Mouse (Mus musculus) hindbrain, embryonic 15.5 days (tissue): ENCODE measurements around the gene Tk2. TPM values are rescaled to one million over a fixed set of nuclear protein-coding genes. Genes with fewer than 3 reads are reported as not detected.
"Not testable (repeated sequence)": the region's sequence is repeated elsewhere in the genome, so short reads cannot be mapped to it uniquely, and the experiment has no call there.

ENCODE experiments used
- ATAC-seq: fragments of 200-750 bp; cut with Nextera tagmentation; 2 replicates; pipeline ENCODE4 v1.8.0; 2017; ENCODE audit warnings: low read depth, moderate number of reproducible peaks, moderate TSS enrichment; ENCODE audit not compliant: low FRiP score
- H3K27ac ChIP-seq: fragments of 300-500 bp; sonication (generic); replicated peaks from 2 replicates; pipeline ENCODE4 v1.5.1; 2015; ENCODE audit warnings: mild to moderate bottlenecking, inconsistent platforms
- H3K27me3 ChIP-seq: fragments of 300-500 bp; sonication (generic); 2 replicates; pipeline ENCODE4 v1.6.1; 2015; ENCODE audit warnings: control low read depth, inconsistent platforms
- H3K36me3 ChIP-seq: fragments of 300-500 bp; sonication (generic); 2 replicates; pipeline ENCODE4 v1.6.1; 2015; ENCODE audit warnings: control low read depth, inconsistent platforms
- H3K4me1 ChIP-seq: fragments of 300-500 bp; sonication (generic); replicated peaks from 2 replicates; pipeline ENCODE4 v1.6.1; 2015; ENCODE audit warnings: control low read depth, inconsistent platforms
- H3K4me2 ChIP-seq: fragments of 300-500 bp; sonication (generic); 2 replicates; pipeline ENCODE4 v1.6.1; 2015; ENCODE audit warnings: moderate library complexity, mild to moderate bottlenecking, inconsistent platforms
- H3K4me3 ChIP-seq: fragments of 300-500 bp; sonication (generic); 2 replicates; pipeline ENCODE4 v1.5.1; 2015; ENCODE audit warnings: mild to moderate bottlenecking, inconsistent platforms
- H3K9ac ChIP-seq: fragments of 300-500 bp; sonication (generic); 2 replicates; pipeline ENCODE4 v1.6.1; 2015; ENCODE audit warnings: inconsistent platforms
- H3K9me3 ChIP-seq: fragments of 300-500 bp; sonication (generic); 2 replicates; pipeline ENCODE4 v1.6.1; 2016; ENCODE audit warnings: control low read depth, inconsistent platforms
- WGBS: fragments of 180-500 bp; shearing (Covaris S2); methylation state at CpG from one replicate; pipeline ENCODE4 v1.1.7; 2015; 5-methylcytosine and 5-hydroxymethylcytosine counted together
- polyA plus RNA-seq: library from polyadenylated mRNA; unstranded; fragments of >200 nt; fragmentation: Nextera tagmentation; extraction: Ambion mirVana; gene quantifications from 2 replicates; pipeline ENCODE4 v1.2.1, GENCODE M21; 2015

The Tk2 gene
- polyA plus RNA-seq: 48.2 and 49.6 TPM in 2 replicates

DNA sequence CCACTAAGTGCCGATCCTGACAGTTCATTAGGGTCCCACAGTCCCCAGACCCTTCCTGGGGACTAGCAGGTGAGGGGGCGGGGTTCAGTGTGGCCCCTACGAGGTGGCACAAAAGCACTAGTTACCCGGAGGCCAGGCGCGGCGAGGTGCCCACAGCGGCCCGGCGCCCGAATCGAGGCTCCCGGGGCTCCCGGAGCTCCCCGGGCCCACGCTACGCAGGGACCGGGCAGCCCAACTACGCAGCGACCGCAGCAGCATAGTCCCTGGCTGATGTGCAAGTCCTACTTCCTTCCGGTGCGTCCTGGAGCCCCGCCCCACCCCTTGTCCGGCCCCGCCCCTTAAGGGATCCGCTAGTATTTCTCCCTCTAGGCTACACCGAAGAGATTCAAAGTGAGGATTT lies at the start of gene Tk2:
Gene Tk2 (minus strand): TSS at position 283 of the 400 bp plus-strand sequence.
- peak; percentile 94 for ATAC-seq
- 0 out of 2 replicates have a peak, but pooled peaks cover 5% of the 10 kb centered on the region for H3K36me3 ChIP-seq
- WGBS: under 1% methylated on average over 28 of the region's 28 CpGs
- peaks cover 32% of the 10 kb centered on the region for H3K4me1 ChIP-seq
- peak within 1 kb of the TSS; percentile 81 for H3K9ac ChIP-seq
- peak within 1 kb of the TSS; percentile 86 for H3K4me2 ChIP-seq
- H3K9me3 ChIP-seq: no peaks in the 10 kb centered on the region
- H3K27me3 ChIP-seq: no peaks in the 10 kb centered on the region
- peak within 1 kb of the TSS; percentile 84 for H3K4me3 ChIP-seq
- peak within 1 kb of the TSS; percentile 72 for H3K27ac ChIP-seq

DNA sequence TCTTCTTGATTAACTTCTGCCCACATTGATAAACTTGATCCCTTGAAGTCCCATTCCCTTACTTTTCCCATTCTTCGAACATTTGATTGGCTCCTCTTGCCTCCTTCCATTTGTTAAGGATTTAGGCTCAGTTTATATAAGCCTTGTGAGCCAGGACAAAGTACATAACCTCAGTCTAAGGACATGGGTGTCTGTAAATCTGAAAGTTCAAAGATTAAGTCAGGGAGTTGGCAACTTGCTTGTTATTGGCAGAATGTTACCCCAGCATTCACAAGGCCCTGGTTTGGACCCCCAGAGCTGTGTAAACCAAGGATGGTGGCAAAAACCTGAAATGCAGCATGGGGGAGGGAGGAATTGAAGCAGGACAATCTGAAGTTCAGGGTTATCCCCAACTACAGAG lies 46.0 kb upstream of the Tk2 start:
- no peak overlapping the region for H3K4me3 ChIP-seq
- ATAC-seq: no peak
- no peak overlapping the region for H3K9ac ChIP-seq
- no peak overlapping the region for H3K27ac ChIP-seq
- 90% methylated on average over 1 of the region's 1 CpGs for WGBS
- no peaks in the 10 kb centered on the region for H3K4me1 ChIP-seq
- H3K9me3 ChIP-seq: no peaks in the 10 kb centered on the region
- no peaks in the 10 kb centered on the region for H3K27me3 ChIP-seq
- no peaks in the 10 kb centered on the region for H3K36me3 ChIP-seq
- H3K4me2 ChIP-seq: no peak overlapping the region

DNA sequence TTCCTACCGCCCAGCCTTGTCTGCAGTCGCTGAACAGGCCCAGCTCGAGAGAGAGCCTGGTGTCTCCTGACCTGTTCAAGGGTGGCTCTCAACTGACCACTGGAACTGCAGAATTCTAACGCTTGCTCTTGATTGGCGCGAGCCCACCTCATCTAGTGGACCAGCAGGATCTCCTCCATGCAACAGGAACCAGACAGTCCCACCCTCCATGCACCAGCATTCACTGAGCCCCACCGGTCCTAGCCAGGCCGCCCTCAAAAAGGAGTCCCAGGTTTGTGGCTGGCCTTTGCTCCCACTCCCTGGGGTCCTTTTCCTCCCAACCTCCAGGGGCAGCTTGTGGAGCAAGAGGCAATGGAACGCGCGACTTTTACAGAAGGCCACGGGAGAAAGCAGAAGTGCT lies 44.7 kb upstream of the Tk2 start, which contains the start of gene Cmtm2a:
Gene Cmtm2a (minus strand): TSS at position 101 of the 400 bp plus-strand sequence.
- H3K4me3 ChIP-seq, H3K27me3 ChIP-seq, H3K27ac ChIP-seq, H3K4me2 ChIP-seq, H3K4me1 ChIP-seq, H3K9me3 ChIP-seq, H3K36me3 ChIP-seq, ATAC-seq, H3K9ac ChIP-seq: not testable (repeated sequence)
- WGBS: 89% methylated on average over 12 of the region's 12 CpGs

DNA sequence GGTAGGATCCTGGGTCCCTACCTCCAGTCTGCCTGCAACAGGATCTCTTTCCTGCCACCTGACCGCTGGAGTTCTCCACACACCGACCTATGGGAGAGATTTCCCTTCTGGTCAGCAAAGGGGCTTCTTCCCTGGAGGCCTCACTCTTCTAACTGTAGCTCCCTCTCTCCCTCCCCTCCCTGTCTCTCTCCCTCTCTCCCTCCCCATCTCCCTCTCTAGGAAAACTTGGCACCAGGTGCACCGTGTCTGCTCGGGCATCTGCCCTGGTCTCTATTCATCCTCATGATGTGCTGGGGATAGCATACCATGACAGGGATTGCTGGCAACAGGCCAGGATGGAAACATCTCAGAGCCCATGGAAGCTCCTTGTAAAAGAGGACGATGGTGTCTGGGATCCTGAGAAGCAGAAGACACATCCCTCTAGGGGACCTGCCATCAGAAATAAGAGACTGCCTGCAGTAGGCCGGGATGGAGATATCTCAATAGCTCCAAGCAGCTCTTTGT lies 20.6 kb upstream of the Tk2 start:
- no peaks in the 10 kb centered on the region for H3K27me3 ChIP-seq
- no peaks in the 10 kb centered on the region for H3K4me1 ChIP-seq
- no peak for ATAC-seq
- no peak overlapping the region for H3K27ac ChIP-seq
- WGBS: 77% methylated on average over 6 of the region's 6 CpGs
- peaks cover 4% of the 10 kb centered on the region; the same call in 1 of the 2 replicates for H3K36me3 ChIP-seq
- H3K9ac ChIP-seq: no peak overlapping the region
- H3K9me3 ChIP-seq: no peaks in the 10 kb centered on the region
- no peak overlapping the region for H3K4me3 ChIP-seq
- no peak overlapping the region for H3K4me2 ChIP-seq

DNA sequence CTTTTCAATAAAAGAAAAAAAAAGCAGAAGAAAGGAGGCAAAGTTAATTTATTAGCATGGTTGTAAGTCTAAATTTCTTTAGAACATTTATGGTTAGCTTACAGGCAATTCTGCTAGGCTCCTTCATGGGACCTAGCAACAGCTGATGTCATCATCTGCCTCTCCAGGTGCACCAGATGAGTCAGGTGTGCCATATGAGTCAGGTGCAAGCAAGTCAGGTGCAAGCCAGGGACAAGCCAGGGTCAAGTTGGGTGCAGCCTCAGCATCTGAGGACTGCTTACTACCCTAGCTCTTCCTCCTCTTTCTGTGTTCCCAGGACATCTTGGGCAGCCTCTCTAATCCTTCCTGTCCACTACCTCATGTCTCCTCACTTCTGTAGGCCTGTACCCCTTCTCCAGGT lies 20.0 kb upstream of the Tk2 start:
- Histone ChIP-seq H3K4me1 (no peaks in the 10 kb centered on the region), H3K27ac (no peak overlapping the region), H3K9me3 (no peaks in the 10 kb centered on the region), H3K4me2 (no peak overlapping the region), H3K4me3 (no peak overlapping the region), H3K27me3 (no peaks in the 10 kb centered on the region), H3K9ac (no peak overlapping the region), H3K36me3 (peaks cover 4% of the 10 kb centered on the region; the same call in 1 of the 2 replicates)
- ATAC-seq: no peak

DNA sequence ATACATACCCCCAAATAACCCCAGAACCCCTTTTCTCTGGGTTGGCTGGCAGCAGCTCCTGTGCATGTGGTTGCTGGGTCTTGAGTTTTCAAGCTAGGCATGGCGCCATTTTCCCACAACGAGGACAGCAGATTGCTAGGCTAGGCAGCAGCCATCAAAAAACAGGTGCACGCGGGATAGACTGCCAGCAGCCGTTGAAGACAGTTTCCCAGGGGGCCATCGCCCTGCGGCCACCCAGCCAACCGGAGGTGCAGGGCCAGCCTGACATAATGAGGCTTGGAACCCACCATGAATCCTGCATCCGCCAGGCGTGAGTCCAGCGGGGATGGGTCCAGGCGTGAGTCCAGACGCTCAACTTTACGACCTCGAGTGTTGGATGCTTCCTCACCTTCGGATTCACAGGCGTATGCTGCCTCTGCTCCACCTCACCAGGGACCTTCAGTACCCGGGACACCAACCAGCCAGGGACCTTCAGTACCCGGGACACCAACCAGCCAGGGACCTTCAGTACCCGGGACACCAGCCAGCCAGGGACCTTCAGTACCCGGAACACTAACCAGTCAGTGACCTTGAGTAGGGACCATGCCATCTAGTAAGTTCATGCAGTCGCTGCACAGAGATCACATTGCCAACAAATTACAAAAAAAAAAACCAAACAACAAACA lies 16.0 kb upstream of the Tk2 start:
- not testable (repeated sequence) for H3K4me1 ChIP-seq, ATAC-seq, H3K9ac ChIP-seq, H3K27ac ChIP-seq, H3K9me3 ChIP-seq, H3K27me3 ChIP-seq, H3K4me2 ChIP-seq, H3K4me3 ChIP-seq, H3K36me3 ChIP-seq
- WGBS: 95% methylated on average over 22 of the region's 22 CpGs

DNA sequence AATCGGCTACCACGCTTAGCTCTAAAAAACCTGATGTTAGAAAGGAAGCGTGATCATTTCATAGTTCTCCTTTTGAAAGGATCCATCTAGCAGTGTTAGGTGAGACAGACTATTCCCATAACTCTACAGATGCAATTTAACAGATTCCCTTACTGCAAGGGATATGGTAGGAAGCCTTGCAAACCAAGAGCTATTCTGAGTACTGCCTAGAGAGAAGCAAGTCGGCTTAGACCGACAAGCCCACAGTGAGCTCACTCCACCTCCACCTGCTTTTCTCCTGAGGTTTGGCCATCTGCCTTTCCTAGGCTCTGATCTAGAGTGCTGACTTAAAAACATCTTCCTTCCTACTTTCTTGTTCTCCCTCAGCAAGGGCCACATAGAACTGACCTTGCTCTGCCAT lies 13.4 kb upstream of the Tk2 start:
- not testable (repeated sequence) for H3K4me2 ChIP-seq, H3K27me3 ChIP-seq, H3K9me3 ChIP-seq, ATAC-seq, H3K9ac ChIP-seq, H3K27ac ChIP-seq, H3K4me1 ChIP-seq, H3K4me3 ChIP-seq
- 94% methylated on average over 5 of the region's 5 CpGs for WGBS
- H3K36me3 ChIP-seq: peaks cover 27% of the 10 kb centered on the region

DNA sequence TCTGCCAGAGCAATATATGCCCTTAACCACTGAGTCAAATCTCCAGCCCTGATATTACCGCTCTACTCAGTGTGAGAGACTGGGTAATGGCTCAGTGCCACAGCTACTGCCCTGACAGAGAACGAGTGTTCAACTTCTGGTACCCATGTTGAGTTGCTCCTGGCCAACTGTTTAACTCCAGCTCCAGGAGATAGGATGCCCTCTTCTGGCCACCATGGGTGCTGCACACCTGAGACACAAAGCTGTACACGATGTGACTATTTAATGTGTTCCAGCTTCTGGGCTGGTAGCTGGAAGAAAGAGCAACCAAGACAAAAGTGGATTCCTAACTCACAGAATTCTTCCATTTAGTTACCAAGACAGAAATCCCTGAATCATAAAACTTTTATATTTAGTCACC lies 4.7 kb upstream of the Tk2 start:
- Histone ChIP-seq H3K9ac (no peak overlapping the region), H3K36me3 (peaks cover 8% of the 10 kb centered on the region), H3K4me1 (peaks cover 15% of the 10 kb centered on the region), H3K27ac (no peak overlapping the region), H3K27me3 (no peaks in the 10 kb centered on the region), H3K4me2 (no peak overlapping the region), H3K4me3 (no peak overlapping the region), H3K9me3 (peaks cover 3% of the 10 kb centered on the region; the same call in 1 of the 2 replicates)
- WGBS: 89% methylated on average over 3 of the region's 3 CpGs
- no peak for ATAC-seq

DNA sequence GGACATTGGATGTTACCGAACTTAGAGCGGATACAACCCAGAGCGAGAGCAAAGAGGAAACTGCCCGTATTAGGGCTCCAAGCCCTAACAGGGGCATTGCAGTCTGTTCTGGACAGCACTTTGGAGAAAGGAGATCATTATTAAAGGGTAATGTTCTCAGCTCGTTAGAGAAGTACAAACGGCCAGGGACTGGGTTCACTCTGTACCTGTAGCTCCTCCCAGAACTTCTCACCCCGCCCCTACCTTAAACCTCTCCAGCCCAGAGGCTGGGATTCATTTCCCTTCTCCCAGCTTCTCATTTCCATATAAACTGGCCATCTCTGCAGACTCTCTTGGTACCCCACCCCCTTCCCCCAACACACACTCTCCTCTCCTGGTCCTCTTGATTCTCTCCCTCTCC lies 3.1 kb upstream of the Tk2 start:
- ATAC-seq: no peak
- Histone ChIP-seq H3K9ac (peak overlapping the region; percentile 62), H3K9me3 (no peaks in the 10 kb centered on the region), H3K4me2 (peak overlapping the region; percentile 82), H3K36me3 (no peaks in the 10 kb centered on the region), H3K4me1 (peaks cover 31% of the 10 kb centered on the region), H3K27ac (no peak overlapping the region), H3K4me3 (peak overlapping the region; percentile 70), H3K27me3 (no peaks in the 10 kb centered on the region)
- 2% methylated on average over 7 of the region's 7 CpGs for WGBS

DNA sequence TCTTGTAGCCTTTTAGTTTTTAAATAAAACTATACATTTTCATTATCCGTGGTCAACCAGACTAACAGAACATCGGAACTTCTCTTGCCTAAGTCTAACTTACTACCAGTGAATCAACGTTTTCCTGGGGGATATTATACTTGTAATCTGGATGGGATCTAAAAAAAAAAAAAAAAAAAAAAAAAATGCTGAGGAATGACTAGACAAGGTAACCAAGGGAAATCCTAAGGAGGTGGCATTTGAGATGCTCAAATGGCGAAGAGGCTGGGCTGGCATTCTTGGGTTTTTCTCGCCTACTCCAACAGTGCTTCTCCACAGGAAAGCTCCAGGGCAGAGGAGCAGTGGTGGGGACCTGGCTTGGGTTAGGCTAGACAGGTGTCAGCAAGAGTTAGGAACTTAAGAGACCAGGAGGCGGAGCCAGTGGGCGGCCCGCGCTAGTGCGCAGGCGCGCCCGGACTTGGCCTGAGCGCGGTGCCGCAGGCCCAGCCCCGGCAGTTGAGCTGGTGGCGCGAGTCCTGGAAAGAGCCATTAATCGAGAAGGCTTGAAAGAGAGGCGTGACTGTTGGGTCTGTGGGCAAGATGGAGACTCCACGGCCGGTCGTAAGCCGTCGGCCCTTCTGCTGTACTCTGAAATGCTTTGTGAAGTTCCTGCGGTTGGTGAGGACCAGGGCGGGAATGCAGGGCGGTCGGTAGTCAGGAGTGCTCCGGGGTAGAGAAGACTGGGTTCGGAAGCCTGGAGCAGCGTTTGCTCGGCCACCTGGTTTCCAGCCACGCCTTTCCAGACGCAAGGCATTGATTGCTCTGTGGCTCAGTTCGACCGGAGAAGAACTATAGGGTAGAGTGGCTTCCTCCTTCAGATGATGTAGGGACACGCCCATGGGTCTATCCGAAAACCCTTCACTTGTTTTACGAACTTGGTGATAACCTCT lies 2.3 kb upstream of the Tk2 start, which contains the start of gene Cklf:
Gene Cklf (plus strand): TSS at position 423 of the 929 bp plus-strand sequence.
- Histone ChIP-seq H3K9ac (peak within 1 kb of the TSS; percentile 62), H3K27me3 (no peaks in the 10 kb centered on the region), H3K36me3 (no peaks in the 10 kb centered on the region), H3K27ac (peak within 1 kb of the TSS; percentile 76), H3K4me2 (peak within 1 kb of the TSS; percentile 82), H3K9me3 (no peaks in the 10 kb centered on the region), H3K4me1 (peaks cover 32% of the 10 kb centered on the region), H3K4me3 (peak within 1 kb of the TSS; percentile 70)
- ATAC-seq: peak; percentile 84
- 4% methylated on average over 41 of the region's 41 CpGs for WGBS

DNA sequence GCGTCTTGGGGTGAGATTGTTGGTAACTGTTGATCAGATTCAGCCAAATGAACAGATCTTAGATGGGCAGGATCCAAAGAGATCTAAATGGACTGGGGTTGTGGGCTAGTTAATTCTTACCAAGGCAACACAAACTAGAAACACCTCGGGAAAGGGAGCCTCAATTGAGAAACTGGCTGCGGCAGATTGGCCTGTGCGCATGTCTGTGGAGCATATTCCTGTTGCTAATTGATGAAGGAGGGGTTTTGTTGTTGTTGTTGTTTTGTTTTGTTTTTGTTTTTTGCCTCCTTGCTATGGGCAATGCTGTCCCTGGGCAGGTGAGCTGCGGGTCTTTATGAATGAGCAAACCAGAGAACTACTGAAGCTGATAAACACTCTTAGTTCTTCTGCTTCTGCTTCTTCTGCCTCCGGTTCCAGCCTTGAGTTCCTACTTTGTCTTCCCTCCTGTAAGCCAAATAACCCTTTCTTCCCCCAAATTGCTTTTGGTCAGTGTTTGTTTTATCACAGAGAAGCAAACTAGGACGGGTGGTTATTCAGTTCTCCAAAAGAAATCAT lies 1.2 kb upstream of the Tk2 start:
- ATAC-seq: no peak
- Histone ChIP-seq H3K4me1 (peaks cover 32% of the 10 kb centered on the region), H3K27ac (no peak overlapping the region), H3K9me3 (no peaks in the 10 kb centered on the region), H3K27me3 (no peaks in the 10 kb centered on the region), H3K9ac (no peak overlapping the region), H3K36me3 (0 out of 2 replicates have a peak, but pooled peaks cover 4% of the 10 kb centered on the region), H3K4me3 (no peak overlapping the region), H3K4me2 (no peak overlapping the region)
- 90% methylated on average over 7 of the region's 7 CpGs for WGBS

DNA sequence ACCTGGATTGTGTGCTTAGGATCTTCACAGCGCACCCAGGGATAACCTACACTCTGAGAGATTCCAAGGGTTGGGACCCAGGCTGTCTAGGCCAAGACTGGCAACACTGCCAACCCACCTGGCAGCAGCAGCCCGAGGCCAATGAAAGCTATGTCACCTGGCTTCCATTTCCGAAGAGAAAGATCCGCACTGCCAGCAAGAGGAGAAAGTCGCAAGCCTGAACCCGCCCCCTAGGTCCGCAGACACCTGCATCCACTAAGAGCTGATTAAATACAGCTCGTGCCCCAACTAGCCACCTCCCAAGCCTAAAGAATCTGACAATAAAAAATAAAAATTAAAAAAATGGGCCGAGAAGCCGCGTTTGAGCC lies 466 bp downstream of the Tk2 start:
- Histone ChIP-seq H3K27me3 (no peaks in the 10 kb centered on the region), H3K4me3 (peak overlapping the region; percentile 84)
- WGBS: 5% methylated on average over 11 of the region's 11 CpGs

More for the DNA sequence above, 466 bp downstream of the Tk2 start:
- ATAC-seq: no peak
- Histone ChIP-seq H3K36me3 (peaks cover 9% of the 10 kb centered on the region; the same call in 1 of the 2 replicates), H3K9ac (peak overlapping the region; percentile 81), H3K27ac (peak overlapping the region; percentile 72), H3K9me3 (no peaks in the 10 kb centered on the region), H3K4me2 (peak overlapping the region; percentile 86), H3K4me1 (peaks cover 32% of the 10 kb centered on the region)
